Mouse (Mus musculus) heart, postnatal 0 days (tissue): ENCODE results near the gene Jsrp1.

Experiments
- CTCF ChIP-seq: IDR thresholded peaks from 2 replicates; pipeline ENCODE4 v1.5.1; 2016; ENCODE audit warnings: antibody characterized with exemption, control low read depth, low read depth
- EP300 ChIP-seq: IDR thresholded peaks from 2 replicates; pipeline ENCODE4 v1.6.1; 2016; ENCODE audit warnings: antibody characterized with exemption, low read depth

DNA sequence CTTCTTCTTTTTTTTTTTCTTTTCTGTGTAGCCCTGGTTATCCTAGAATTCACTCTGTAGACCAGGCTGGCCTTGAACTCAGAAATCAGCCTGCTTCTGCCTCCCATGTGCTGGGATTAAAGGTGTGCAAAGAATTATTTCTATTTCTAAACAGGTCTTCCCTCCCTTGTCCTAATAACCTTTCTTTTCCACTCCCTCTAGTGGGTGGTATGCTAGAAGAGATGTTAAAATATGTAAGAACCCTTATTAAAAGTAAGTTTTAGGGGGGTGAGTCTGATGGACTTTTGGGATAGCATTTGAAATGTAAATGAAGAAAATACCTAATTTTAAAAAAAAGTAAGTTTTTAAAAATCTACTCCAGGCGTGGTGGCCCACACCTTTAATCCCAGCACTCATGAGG is 10.0 kb upstream of the Jsrp1 start:
- TF ChIP-seq EP300 (no peak), CTCF (peak; percentile 21; the same call in 1 of the 2 replicates)
